Mouse (Mus musculus): ENCODE data around the gene Taf12. TPM values are rescaled to one million over a fixed set of nuclear protein-coding genes. Genes with fewer than 3 reads are reported as not detected.

The Taf12 gene
- 37.7 and 39.8 TPM in 2 replicates for polyA plus RNA-seq (2015; fragmentation: Nextera tagmentation; extraction: Ambion mirVana)

DNA sequence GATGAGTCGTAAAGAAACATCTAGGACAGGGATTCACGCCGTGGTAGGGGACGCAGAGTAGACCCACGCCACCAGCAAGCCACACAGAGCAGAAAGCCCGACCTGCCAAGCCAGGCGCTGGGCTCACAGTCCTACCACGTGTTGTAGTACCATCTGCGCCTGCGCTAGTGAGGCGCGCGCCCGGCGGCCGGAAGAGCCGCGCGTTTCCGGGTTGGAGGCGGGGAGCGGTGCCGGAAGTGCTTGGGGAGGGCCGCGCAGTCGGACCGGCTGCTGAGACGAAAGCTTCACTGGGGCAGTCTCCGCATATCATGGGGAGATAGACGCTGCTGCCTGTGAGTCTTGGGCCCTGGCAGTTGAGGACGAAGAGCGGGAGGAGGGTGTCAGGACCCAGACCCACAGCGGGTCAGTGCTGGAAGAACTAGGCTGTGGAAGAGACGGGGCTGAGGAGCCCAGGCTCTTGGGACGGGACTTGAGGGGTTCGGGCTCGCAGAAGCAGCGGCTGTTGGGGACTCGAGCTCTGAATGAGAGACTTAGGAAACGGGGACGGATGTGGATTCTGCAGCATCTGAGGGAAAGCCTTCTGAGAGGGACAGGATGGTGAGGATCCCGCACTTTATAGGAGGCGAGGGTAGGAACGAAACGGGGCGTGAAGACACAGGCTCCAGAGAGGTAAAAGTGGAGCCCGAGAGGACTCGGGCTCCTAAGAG is at the start of gene Taf12:
Taf12 (plus strand) TSS at position 220 of the 707 bp plus-strand sequence.
- H3K4me2 ChIP-seq (replicated peaks): peak within 1 kb of the TSS; percentile 82
- peak; percentile 92 for ATAC-seq
- H3K27ac ChIP-seq: peak within 1 kb of the TSS; percentile 92
- no peaks in the 10 kb centered on the region for H3K36me3 ChIP-seq
- under 1% methylated on average over 48 of the region's 48 CpGs for WGBS
- peak within 1 kb of the TSS; percentile 76 for H3K9ac ChIP-seq
- H3K27me3 ChIP-seq (replicated peaks): no peaks in the 10 kb centered on the region
- H3K4me3 ChIP-seq (replicated peaks): peak within 1 kb of the TSS; percentile 71
- H3K9me3 ChIP-seq: no peaks in the 10 kb centered on the region
- H3K4me1 ChIP-seq (replicated peaks): 0 out of 2 replicates have a peak, but pooled peaks cover 8% of the 10 kb centered on the region

DNA sequence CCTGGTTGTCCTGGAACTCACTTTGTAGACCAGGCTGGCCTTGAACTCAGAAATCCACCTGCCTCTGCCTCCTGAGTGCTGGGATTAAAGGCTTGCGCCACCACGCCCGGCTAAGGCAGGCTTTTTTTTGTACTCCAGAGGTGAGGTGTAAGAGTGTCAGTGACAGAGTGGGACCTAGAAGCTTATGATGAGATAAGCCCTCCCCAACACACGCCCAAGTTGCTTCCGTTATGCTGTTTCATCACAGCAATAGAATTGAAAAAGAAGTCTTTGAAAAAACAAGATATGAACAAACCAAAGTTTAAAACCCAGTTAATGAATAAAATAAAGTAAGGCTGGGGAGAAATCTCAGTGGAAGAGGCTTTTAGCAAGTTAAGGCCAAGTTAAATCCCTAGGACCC is 43.8 kb upstream of the Taf12 start:
- Histone ChIP-seq H3K27me3 (replicated peaks) (no peaks in the 10 kb centered on the region), H3K9me3 (no peaks in the 10 kb centered on the region), H3K4me2 (replicated peaks) (no peak overlapping the region), H3K9ac (no peak overlapping the region), H3K4me1 (replicated peaks) (no peaks in the 10 kb centered on the region), H3K36me3 (peaks cover 59% of the 10 kb centered on the region), H3K27ac (no peak overlapping the region), H3K4me3 (replicated peaks) (no peak overlapping the region)
- WGBS: 95% methylated on average over 5 of the region's 5 CpGs
- no peak for ATAC-seq

DNA sequence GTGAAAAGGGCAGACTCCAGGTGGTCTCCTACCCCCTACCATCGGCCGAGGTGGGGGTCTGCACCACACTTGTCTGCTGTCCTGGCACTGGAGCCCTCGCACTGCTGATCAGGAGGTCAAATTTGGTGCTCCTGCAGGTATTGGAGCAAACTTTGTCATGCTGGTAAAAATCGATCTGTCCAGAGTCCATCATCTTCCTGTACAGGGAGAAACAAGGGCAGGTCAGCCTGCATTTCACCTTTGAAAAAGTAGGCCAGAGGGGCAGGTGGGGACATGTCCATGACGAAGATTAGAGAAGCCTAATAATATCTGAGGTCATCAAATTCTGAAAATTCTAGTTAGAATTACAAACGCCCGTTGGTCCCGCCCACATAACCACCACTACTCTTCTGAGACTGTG is 39.5 kb upstream of the Taf12 start:
- ATAC-seq: no peak
- Histone ChIP-seq H3K36me3 (peaks cover 35% of the 10 kb centered on the region), H3K9ac (no peak overlapping the region), H3K4me1 (replicated peaks) (no peaks in the 10 kb centered on the region), H3K27ac (no peak overlapping the region), H3K4me2 (replicated peaks) (no peak overlapping the region), H3K9me3 (no peaks in the 10 kb centered on the region), H3K27me3 (replicated peaks) (no peaks in the 10 kb centered on the region), H3K4me3 (replicated peaks) (no peak overlapping the region)
- WGBS: 93% methylated on average over 8 of the region's 8 CpGs

DNA sequence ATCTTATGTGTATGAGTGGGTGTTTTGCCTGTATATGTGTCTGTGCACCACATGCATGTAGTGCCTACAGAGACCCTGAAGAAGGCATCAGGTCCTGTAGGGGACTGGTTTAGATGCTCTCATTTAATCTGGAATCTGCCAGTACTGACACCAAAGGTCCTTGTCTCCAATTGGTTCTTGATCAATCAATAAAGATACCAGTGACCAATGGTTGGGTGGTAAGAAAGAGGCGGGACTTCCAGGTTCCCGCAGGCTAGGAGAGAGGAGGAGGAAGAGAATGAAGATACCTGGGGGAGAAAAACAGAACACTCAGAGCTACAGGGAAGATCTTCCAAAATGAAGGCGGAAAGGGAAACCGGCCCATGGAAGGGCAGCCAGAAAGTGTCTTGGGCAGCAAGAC is 35.8 kb upstream of the Taf12 start:
- H3K27me3 ChIP-seq (replicated peaks): no peaks in the 10 kb centered on the region
- no peaks in the 10 kb centered on the region for H3K4me1 ChIP-seq (replicated peaks)
- peaks cover 26% of the 10 kb centered on the region for H3K36me3 ChIP-seq
- H3K4me3 ChIP-seq (replicated peaks): no peak overlapping the region
- 88% methylated on average over 4 of the region's 4 CpGs for WGBS
- no peaks in the 10 kb centered on the region for H3K9me3 ChIP-seq
- H3K4me2 ChIP-seq (replicated peaks): no peak overlapping the region
- H3K27ac ChIP-seq: no peak overlapping the region
- no peak for ATAC-seq
- H3K9ac ChIP-seq: no peak overlapping the region

DNA sequence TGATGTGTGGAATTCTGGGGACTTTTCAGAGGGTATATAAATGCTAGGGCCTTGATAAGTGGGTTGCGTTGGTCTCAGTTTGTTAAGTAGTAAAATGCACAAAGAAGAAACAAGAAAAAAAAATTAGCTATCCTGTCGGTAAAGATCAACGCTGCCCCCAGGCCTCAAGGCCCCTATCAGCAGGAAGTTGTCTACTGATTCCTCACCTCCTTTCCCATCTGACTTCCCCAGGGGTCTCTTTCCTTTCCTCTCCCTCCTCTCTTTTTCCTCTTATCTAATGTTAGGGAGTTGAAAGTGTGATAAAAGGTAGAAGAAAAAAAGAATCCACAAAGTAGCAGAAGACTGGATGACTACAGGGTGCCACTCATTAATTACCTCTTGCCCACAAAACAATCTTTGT is 33.8 kb upstream of the Taf12 start:
- 96% methylated on average over 3 of the region's 3 CpGs for WGBS
- Histone ChIP-seq H3K4me2 (replicated peaks) (no peak overlapping the region), H3K27ac (no peak overlapping the region), H3K9me3 (no peaks in the 10 kb centered on the region), H3K4me1 (replicated peaks) (no peaks in the 10 kb centered on the region), H3K9ac (no peak overlapping the region), H3K27me3 (replicated peaks) (no peaks in the 10 kb centered on the region), H3K4me3 (replicated peaks) (no peak overlapping the region), H3K36me3 (peaks cover 18% of the 10 kb centered on the region)
- no peak for ATAC-seq

DNA sequence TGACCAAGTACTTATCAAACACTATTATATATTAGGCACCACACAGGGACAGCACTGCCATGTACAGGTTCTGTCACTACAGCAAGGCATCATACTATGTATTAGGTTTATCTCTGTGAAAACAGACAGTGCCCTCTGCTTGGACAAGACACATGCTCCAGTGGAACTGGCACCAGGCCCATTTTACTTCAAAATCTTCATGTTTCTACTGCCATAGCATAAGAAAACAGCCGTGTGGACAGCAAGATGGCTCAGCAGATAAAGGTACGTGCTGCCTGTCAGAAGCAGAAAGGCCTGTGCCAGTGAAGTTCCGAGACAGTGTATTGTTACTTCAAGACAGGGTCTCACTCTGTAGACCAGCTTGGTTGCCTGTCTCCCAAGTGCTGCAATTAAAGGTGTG is 33.0 kb upstream of the Taf12 start:
- no peak overlapping the region for H3K4me2 ChIP-seq (replicated peaks)
- H3K4me1 ChIP-seq (replicated peaks): no peaks in the 10 kb centered on the region
- no peaks in the 10 kb centered on the region for H3K27me3 ChIP-seq (replicated peaks)
- peaks cover 14% of the 10 kb centered on the region for H3K36me3 ChIP-seq
- H3K27ac ChIP-seq: no peak overlapping the region
- no peak overlapping the region for H3K4me3 ChIP-seq (replicated peaks)
- ATAC-seq: no peak; the same call in 1 of the 2 replicates
- WGBS: 84% methylated on average over 3 of the region's 3 CpGs
- H3K9me3 ChIP-seq: no peaks in the 10 kb centered on the region
- no peak overlapping the region for H3K9ac ChIP-seq

DNA sequence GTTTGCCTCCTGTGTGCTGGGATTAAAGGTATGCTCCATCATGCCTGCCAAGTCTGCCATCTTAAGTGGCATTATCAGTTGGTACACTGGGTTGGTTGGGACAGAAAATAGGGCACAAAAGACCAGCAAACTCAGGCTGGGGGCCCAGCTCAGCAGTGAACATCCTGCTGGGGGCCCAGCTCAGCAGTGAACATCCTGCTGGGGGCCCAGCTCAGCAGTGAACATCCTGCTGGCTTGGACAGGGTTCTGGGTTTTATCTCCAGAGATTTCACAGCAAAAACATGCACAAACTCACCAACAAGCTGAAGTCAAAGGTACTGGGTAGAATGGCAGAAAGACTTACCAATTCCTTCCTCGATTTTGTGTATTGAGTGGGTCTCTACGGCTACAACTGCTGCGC is 28.5 kb upstream of the Taf12 start:
- Histone ChIP-seq H3K27me3 (replicated peaks) (no peaks in the 10 kb centered on the region), H3K9me3 (no peaks in the 10 kb centered on the region), H3K9ac (no peak overlapping the region), H3K4me3 (replicated peaks) (no peak overlapping the region), H3K27ac (no peak overlapping the region), H3K4me2 (replicated peaks) (no peak overlapping the region), H3K36me3 (peaks cover 19% of the 10 kb centered on the region), H3K4me1 (replicated peaks) (no peaks in the 10 kb centered on the region)
- WGBS: 96% methylated on average over 3 of the region's 3 CpGs
- ATAC-seq: no peak

DNA sequence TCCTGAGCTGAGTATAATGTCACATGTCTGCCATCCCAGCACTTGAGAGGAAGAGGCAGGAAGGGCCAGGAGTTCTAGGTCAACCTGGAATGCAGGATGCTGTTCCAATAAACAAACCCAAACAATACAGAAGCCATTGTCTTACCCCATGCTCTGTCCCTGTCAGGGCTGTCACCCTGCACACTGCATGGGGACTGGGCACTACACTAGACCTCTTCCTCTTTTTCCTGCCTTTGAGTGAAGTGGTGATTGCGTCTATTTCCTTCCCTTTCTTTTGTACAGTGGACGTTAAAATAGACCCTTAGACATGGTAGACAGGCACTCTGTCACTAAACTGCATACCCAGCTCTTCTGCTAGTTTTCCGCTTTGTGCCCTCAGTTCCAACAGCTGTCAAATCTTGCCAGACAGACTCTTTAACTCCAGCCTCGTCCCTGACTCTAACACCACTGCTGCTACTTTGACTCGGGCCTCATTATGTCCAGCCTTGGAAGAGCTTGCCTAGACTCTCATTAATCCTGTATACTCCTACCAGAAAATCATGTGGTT is 26.7 kb upstream of the Taf12 start:
- Histone ChIP-seq H3K4me3 (replicated peaks) (no peak overlapping the region), H3K4me1 (replicated peaks) (no peaks in the 10 kb centered on the region), H3K9ac (no peak overlapping the region), H3K36me3 (peaks cover 15% of the 10 kb centered on the region; the same call in 1 of the 2 replicates), H3K27ac (0 out of 2 replicates have a peak overlapping the region, but pooled peaks have one; percentile 13), H3K9me3 (no peaks in the 10 kb centered on the region), H3K4me2 (replicated peaks) (no peak overlapping the region), H3K27me3 (replicated peaks) (no peaks in the 10 kb centered on the region)
- 84% methylated on average over 5 of the region's 5 CpGs for WGBS
- ATAC-seq: no peak

DNA sequence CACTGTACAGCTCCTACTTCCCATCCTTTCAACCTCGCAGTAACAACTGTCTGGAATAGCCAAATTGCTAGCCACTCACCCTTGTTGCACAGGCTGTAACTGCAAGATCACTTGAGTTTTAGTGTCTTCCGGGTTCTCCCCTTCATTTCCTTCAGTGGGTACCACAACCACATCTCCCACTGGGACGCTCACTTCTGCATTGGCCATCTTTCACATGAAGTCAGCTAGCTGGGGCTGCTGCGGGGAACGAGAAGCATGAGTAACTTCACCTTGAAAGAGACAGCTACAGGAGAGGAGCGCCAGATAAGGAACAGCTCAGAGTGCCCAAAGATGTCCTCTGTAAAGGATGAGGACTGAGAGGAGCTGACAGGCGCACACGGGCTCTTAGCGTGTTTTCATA is 22.6 kb upstream of the Taf12 start:
- H3K9ac ChIP-seq: no peak overlapping the region
- H3K27me3 ChIP-seq (replicated peaks): no peaks in the 10 kb centered on the region
- H3K4me1 ChIP-seq (replicated peaks): peaks cover 5% of the 10 kb centered on the region; the same call in 1 of the 2 replicates
- ATAC-seq: no peak
- no peak overlapping the region for H3K27ac ChIP-seq
- H3K4me2 ChIP-seq (replicated peaks): no peak overlapping the region
- H3K4me3 ChIP-seq (replicated peaks): no peak overlapping the region
- 90% methylated on average over 9 of the region's 9 CpGs for WGBS
- peaks cover 15% of the 10 kb centered on the region; the same call in 1 of the 2 replicates for H3K36me3 ChIP-seq
- H3K9me3 ChIP-seq: no peaks in the 10 kb centered on the region

DNA sequence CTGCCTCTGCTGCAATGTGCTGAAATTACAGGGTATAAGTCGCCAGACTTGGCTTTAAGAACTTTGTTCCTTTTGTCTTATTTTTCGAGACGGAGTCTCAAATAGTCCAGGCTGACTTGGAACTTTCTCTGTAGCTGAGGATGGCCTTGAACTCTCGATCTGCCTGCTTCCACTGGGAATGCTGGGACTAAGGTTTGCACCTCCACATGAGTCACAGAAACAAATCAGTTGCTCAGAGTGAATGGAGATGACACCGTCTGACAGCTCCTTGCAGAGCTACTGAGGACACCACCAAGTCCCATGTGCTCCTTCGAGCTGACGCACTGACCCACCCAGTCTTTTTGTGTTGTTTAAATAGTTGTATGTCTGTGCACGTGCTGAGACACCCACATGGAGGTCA is 21.0 kb upstream of the Taf12 start:
- H3K27me3 ChIP-seq (replicated peaks): no peaks in the 10 kb centered on the region
- H3K9ac ChIP-seq: no peak overlapping the region
- no peak overlapping the region for H3K27ac ChIP-seq
- no peak overlapping the region for H3K4me3 ChIP-seq (replicated peaks)
- H3K4me2 ChIP-seq (replicated peaks): no peak overlapping the region
- 83% methylated on average over 8 of the region's 8 CpGs for WGBS
- H3K36me3 ChIP-seq: peaks cover 15% of the 10 kb centered on the region; the same call in 1 of the 2 replicates
- no peaks in the 10 kb centered on the region for H3K9me3 ChIP-seq
- peaks cover 5% of the 10 kb centered on the region; the same call in 1 of the 2 replicates for H3K4me1 ChIP-seq (replicated peaks)
- ATAC-seq: no peak

DNA sequence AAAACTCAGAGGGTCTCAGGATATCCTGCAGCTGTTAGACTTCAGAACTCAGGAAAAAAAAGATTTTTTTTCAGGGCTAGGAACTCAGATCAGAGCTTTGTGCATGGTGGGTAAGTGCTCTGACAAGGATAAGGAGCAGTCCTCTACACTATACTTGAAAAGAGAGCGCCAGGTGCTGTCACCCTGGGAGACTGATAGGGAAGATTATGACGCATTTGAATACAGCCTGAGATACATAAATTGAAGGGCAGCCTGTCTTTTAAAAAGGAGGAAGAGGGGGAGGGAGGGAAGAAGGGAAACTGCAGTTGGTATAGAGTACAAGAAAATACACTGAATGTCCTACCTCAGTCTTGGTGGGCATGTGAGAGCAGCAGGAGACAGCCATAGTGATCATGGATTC is 20.6 kb upstream of the Taf12 start:
- Histone ChIP-seq H3K9ac (no peak overlapping the region), H3K4me1 (replicated peaks) (peaks cover 5% of the 10 kb centered on the region; the same call in 1 of the 2 replicates), H3K36me3 (peaks cover 15% of the 10 kb centered on the region; the same call in 1 of the 2 replicates), H3K9me3 (no peaks in the 10 kb centered on the region), H3K27me3 (replicated peaks) (no peaks in the 10 kb centered on the region), H3K27ac (peak overlapping the region; percentile 32; the same call in 1 of the 2 replicates), H3K4me3 (replicated peaks) (no peak overlapping the region), H3K4me2 (replicated peaks) (no peak overlapping the region)
- ATAC-seq: no peak
- 66% methylated on average over 2 of the region's 2 CpGs for WGBS

DNA sequence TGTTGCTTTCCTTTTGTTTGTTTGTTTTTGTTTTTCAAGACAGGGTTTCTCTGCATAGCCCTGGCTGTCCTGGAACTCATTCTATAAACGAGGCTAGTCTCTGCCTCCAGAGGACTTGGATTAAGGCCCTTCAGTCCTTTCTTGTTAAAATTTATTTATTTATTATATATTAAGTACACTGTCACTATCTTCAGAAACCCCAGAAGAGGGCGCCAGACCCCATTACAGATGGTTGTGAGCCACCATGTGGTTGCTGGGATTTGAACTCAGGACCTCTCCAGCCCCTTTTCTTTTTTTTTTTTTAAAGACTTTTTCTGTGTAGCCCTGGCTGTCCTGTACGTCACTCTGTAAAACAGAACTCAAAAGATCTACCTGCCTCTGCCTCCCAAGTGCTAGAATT is 19.2 kb upstream of the Taf12 start:
- H3K4me2 ChIP-seq (replicated peaks): no peak overlapping the region
- 85% methylated on average over 3 of the region's 3 CpGs for WGBS
- no peak for ATAC-seq
- peaks cover 14% of the 10 kb centered on the region for H3K4me1 ChIP-seq (replicated peaks)
- H3K9ac ChIP-seq: no peak overlapping the region
- H3K27ac ChIP-seq: no peak overlapping the region
- peaks cover 10% of the 10 kb centered on the region; the same call in 1 of the 2 replicates for H3K36me3 ChIP-seq
- H3K4me3 ChIP-seq (replicated peaks): no peak overlapping the region
- H3K27me3 ChIP-seq (replicated peaks): no peaks in the 10 kb centered on the region
- no peaks in the 10 kb centered on the region for H3K9me3 ChIP-seq

DNA sequence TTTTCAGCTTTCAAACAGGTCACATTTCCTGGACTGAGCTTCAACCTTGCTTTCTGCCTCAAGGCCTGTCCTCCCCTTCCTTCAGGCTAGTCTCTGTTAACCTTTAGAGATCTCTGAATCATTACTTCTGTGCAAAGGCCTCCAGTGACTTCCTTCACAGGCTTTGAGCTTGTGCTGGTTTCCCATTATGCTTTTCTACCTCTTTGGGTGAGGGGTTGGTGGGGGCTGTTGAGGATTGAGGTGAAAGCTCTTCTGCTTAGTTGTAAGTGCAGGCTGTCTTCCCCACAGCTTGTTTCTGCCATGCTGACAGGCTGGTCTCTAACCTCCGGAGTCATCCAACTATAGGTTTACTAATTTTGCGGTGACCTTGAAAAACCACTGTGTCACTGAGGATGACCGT is 17.8 kb upstream of the Taf12 start:
- Histone ChIP-seq H3K4me3 (replicated peaks) (no peak overlapping the region), H3K4me1 (replicated peaks) (peaks cover 14% of the 10 kb centered on the region), H3K4me2 (replicated peaks) (no peak overlapping the region), H3K36me3 (0 out of 2 replicates have a peak, but pooled peaks cover under 1% of the 10 kb centered on the region), H3K9me3 (no peaks in the 10 kb centered on the region), H3K9ac (no peak overlapping the region), H3K27ac (no peak overlapping the region), H3K27me3 (replicated peaks) (no peaks in the 10 kb centered on the region)
- no peak for ATAC-seq
- WGBS: 92% methylated on average over 3 of the region's 3 CpGs

All from intestine, embryonic 15.5 days (tissue).